Mouse (Mus musculus): ENCODE results near the gene Mfsd4b3.
A peak's percentile ranks its signal among the peaks of the same experiment; 100 is the strongest.
"Not testable (repeated sequence)": the region's sequence is repeated elsewhere in the genome, so short reads cannot be mapped to it uniquely, and the experiment has no call there.

Mfsd4b3 gene

GRCm38 (mm10) chr10:39959761-39960440, at the start of gene Mfsd4b3:
Mfsd4b3 (minus strand) TSS chr10:39960153.
- peak; percentile 95 for DNase-seq (ENCODE audit: low read depth, low spot score)

GRCm38 (mm10) chr10:40009591-40009990, 49.6 kb upstream of the Mfsd4b3 start:
- no peak for DNase-seq (ENCODE audit: low read depth, low spot score)

GRCm38 (mm10) chr10:40008847-40009246, 48.9 kb upstream of the Mfsd4b3 start:
- DNase-seq (ENCODE audit: low read depth, low spot score): not testable (repeated sequence)

- DNase-seq (ENCODE audit: low read depth, low spot score): no peak
These were observed 48.0 kb upstream of the Mfsd4b3 start for GRCm38 (mm10) chr10:40007953-40008352.

GRCm38 (mm10) chr10:40006963-40007362, 47.0 kb upstream of the Mfsd4b3 start:
- DNase-seq (ENCODE audit: low read depth, low spot score): peak; percentile 30

- DNase-seq (ENCODE audit: low read depth, low spot score): no peak
These were observed 40.8 kb upstream of the Mfsd4b3 start for GRCm38 (mm10) chr10:40000746-40001145.

- DNase-seq (ENCODE audit: low read depth, low spot score): peak; percentile 83
These were observed 31.2 kb upstream of the Mfsd4b3 start for GRCm38 (mm10) chr10:39991155-39991554.

GRCm38 (mm10) chr10:39986466-39986865, 26.5 kb upstream of the Mfsd4b3 start, which contains the start of gene Mfsd4b5:
Mfsd4b5 (minus strand) TSS chr10:39986646.
- DNase-seq (ENCODE audit: low read depth, low spot score): no peak

GRCm38 (mm10) chr10:39982604-39983003, 22.7 kb upstream of the Mfsd4b3 start:
- DNase-seq (ENCODE audit: low read depth, low spot score): no peak

- DNase-seq (ENCODE audit: low read depth, low spot score): no peak
These were observed 18.3 kb upstream of the Mfsd4b3 start for GRCm38 (mm10) chr10:39978231-39978630.

GRCm38 (mm10) chr10:39977346-39977745, 17.4 kb upstream of the Mfsd4b3 start:
- no peak for DNase-seq (ENCODE audit: low read depth, low spot score)

- DNase-seq (ENCODE audit: low read depth, low spot score): no peak
These were observed 15.8 kb upstream of the Mfsd4b3 start for GRCm38 (mm10) chr10:39975771-39976170.

- DNase-seq (ENCODE audit: low read depth, low spot score): peak; percentile 32
These were observed 15.0 kb upstream of the Mfsd4b3 start for GRCm38 (mm10) chr10:39974982-39975381.

- no peak for DNase-seq (ENCODE audit: low read depth, low spot score)
These were observed 7.6 kb upstream of the Mfsd4b3 start for GRCm38 (mm10) chr10:39967512-39967911.

- no peak for DNase-seq (ENCODE audit: low read depth, low spot score)
These were observed 2.0 kb upstream of the Mfsd4b3 start for GRCm38 (mm10) chr10:39961906-39962305.

- no peak for DNase-seq (ENCODE audit: low read depth, low spot score)
These were observed 479 bp upstream of the Mfsd4b3 start for GRCm38 (mm10) chr10:39960441-39960822.

- DNase-seq (ENCODE audit: low read depth, low spot score): peak; percentile 22
These were observed 1.7 kb downstream of the Mfsd4b3 start for GRCm38 (mm10) chr10:39958266-39958665.

GRCm38 (mm10) chr10:39956340-39956878, 3.5 kb downstream of the Mfsd4b3 start:
- no peak for DNase-seq (ENCODE audit: low read depth, low spot score)

GRCm38 (mm10) chr10:39955163-39955562, 4.8 kb downstream of the Mfsd4b3 start:
- DNase-seq (ENCODE audit: low read depth, low spot score): no peak

- DNase-seq (ENCODE audit: low read depth, low spot score): no peak
These were observed 10.5 kb downstream of the Mfsd4b3 start for GRCm38 (mm10) chr10:39949377-39949954.

GRCm38 (mm10) chr10:39947195-39947594, 12.8 kb downstream of the Mfsd4b3 start:
- DNase-seq (ENCODE audit: low read depth, low spot score): not testable (repeated sequence)

- DNase-seq (ENCODE audit: low read depth, low spot score): no peak
These were observed 23.4 kb downstream of the Mfsd4b3 start for GRCm38 (mm10) chr10:39936553-39936952.

- DNase-seq (ENCODE audit: low read depth, low spot score): no peak
These were observed 33.3 kb downstream of the Mfsd4b3 start, which contains the start of gene Mfsd4b2 for GRCm38 (mm10) chr10:39926616-39927139. Mfsd4b2 (minus strand) TSS chr10:39926923.
